Mouse (Mus musculus): Measurements from ENCODE around the gene Med16. TPM values are rescaled to one million over a fixed set of nuclear protein-coding genes. Genes with fewer than 3 reads are reported as not detected.

Gene Med16
- polyA plus RNA-seq, 1 experiment from 2014 or later = 53.6 TPM

- Histone ChIP-seq H3K4me3 (ENCODE audit: low read depth, low read length) (no peak overlapping the region), H3K9ac (ENCODE audit: low read length) (no peak overlapping the region), H3K4me1 (ENCODE audit: control insufficient read depth, insufficient read depth, low read length) (peaks cover 9% of the 10 kb centered on the region), H3K36me3 (ENCODE audit: control insufficient read depth, insufficient read depth, low read length) (peaks cover 7% of the 10 kb centered on the region), H3K4me2 (ENCODE audit: low read depth) (no peak overlapping the region), H3K9me3 (ENCODE audit: control insufficient read depth, low read length) (no peaks in the 10 kb centered on the region), H3K27ac (ENCODE audit: low read depth, low read length) (no peak overlapping the region), H3K27me3 (ENCODE audit: control insufficient read depth, insufficient read depth, low read length) (peaks cover 30% of the 10 kb centered on the region)
- ATAC-seq (ENCODE audit: insufficient read depth, low FRiP score, low TSS enrichment) = no peak
- WGBS = 73% methylated on average over 7 of the region's 7 CpGs
- no peak for DNase-seq (ENCODE audit: low spot score)
Observed at GRCm38 (mm10) chr10:79914948-79915596, 6.3 kb upstream of the Med16 start.

GRCm38 (mm10) chr10:79914131-79914947 lies 5.6 kb upstream of the Med16 start:
- H3K4me3 ChIP-seq (ENCODE audit: low read depth, low read length) = no peak overlapping the region
- H3K9ac ChIP-seq (ENCODE audit: low read length) = no peak overlapping the region
- H3K4me2 ChIP-seq (ENCODE audit: low read depth) = no peak overlapping the region
- peaks cover 7% of the 10 kb centered on the region for H3K36me3 ChIP-seq (ENCODE audit: control insufficient read depth, insufficient read depth, low read length)
- H3K9me3 ChIP-seq (ENCODE audit: control insufficient read depth, low read length) = no peaks in the 10 kb centered on the region
- no peak for ATAC-seq (ENCODE audit: insufficient read depth, low FRiP score, low TSS enrichment)
- H3K27me3 ChIP-seq (ENCODE audit: control insufficient read depth, insufficient read depth, low read length) = peaks cover 23% of the 10 kb centered on the region
- H3K27ac ChIP-seq (ENCODE audit: low read depth, low read length) = no peak overlapping the region
- WGBS = 71% methylated on average over 10 of the region's 11 CpGs
- H3K4me1 ChIP-seq (ENCODE audit: control insufficient read depth, insufficient read depth, low read length) = peaks cover 8% of the 10 kb centered on the region
- DNase-seq (ENCODE audit: low spot score) = peak; percentile 8

- no peak for ATAC-seq (ENCODE audit: insufficient read depth, low FRiP score, low TSS enrichment)
- Histone ChIP-seq H3K4me3 (ENCODE audit: low read depth, low read length) (no peak overlapping the region), H3K27ac (ENCODE audit: low read depth, low read length) (no peak overlapping the region), H3K9me3 (ENCODE audit: control insufficient read depth, low read length) (no peaks in the 10 kb centered on the region), H3K9ac (ENCODE audit: low read length) (no peak overlapping the region), H3K4me2 (ENCODE audit: low read depth) (no peak overlapping the region), H3K4me1 (ENCODE audit: control insufficient read depth, insufficient read depth, low read length) (peaks cover 5% of the 10 kb centered on the region), H3K36me3 (ENCODE audit: control insufficient read depth, insufficient read depth, low read length) (peaks cover 7% of the 10 kb centered on the region), H3K27me3 (ENCODE audit: control insufficient read depth, insufficient read depth, low read length) (peaks cover 4% of the 10 kb centered on the region)
- 57% methylated on average over 20 of the region's 20 CpGs for WGBS
- DNase-seq (ENCODE audit: low spot score) = no peak
Observed at GRCm38 (mm10) chr10:79912412-79912811, 3.7 kb upstream of the Med16 start.

- Histone ChIP-seq H3K27ac (ENCODE audit: low read depth, low read length) (no peak within 1 kb of the TSS), H3K9me3 (ENCODE audit: control insufficient read depth, low read length) (no peaks in the 10 kb centered on the region)
- WGBS = 93% methylated on average over 4 of the region's 4 CpGs
Observed at GRCm38 (mm10) chr10:79910556-79910955, 1.8 kb upstream of the Med16 start, which contains the start of gene Gm26602. Gm26602 (plus strand) TSS chr10:79910856.

GRCm38 (mm10) chr10:79909092-79909922 lies 584 bp upstream of the Med16 start:
- DNase-seq (ENCODE audit: low spot score) = peak; percentile 53
- no peaks in the 10 kb centered on the region for H3K27me3 ChIP-seq (ENCODE audit: control insufficient read depth, insufficient read depth, low read length)
- peak; percentile 32; the same call in 1 of the 2 replicates for ATAC-seq (ENCODE audit: insufficient read depth, low FRiP score, low TSS enrichment)
- peak overlapping the region; percentile 58; the same call in 1 of the 2 replicates for H3K27ac ChIP-seq (ENCODE audit: low read depth, low read length)
- H3K36me3 ChIP-seq (ENCODE audit: control insufficient read depth, insufficient read depth, low read length) = peaks cover 14% of the 10 kb centered on the region
- H3K9ac ChIP-seq (ENCODE audit: low read length) = no peak overlapping the region; the same call in 1 of the 2 replicates
- no peaks in the 10 kb centered on the region for H3K4me1 ChIP-seq (ENCODE audit: control insufficient read depth, insufficient read depth, low read length)
- H3K9me3 ChIP-seq (ENCODE audit: control insufficient read depth, low read length) = no peaks in the 10 kb centered on the region
- H3K4me2 ChIP-seq (ENCODE audit: low read depth) = peak overlapping the region; percentile 29; the same call in 1 of the 2 replicates
- 25% methylated on average over 14 of the region's 14 CpGs for WGBS
- peak overlapping the region; percentile 71 for H3K4me3 ChIP-seq (ENCODE audit: low read depth, low read length)

More at GRCm38 (mm10) chr10:79910556-79910955, 1.8 kb upstream of the Med16 start, which contains the start of gene Gm26602:
- Histone ChIP-seq H3K9ac (ENCODE audit: low read length) (no peak within 1 kb of the TSS), H3K4me3 (ENCODE audit: low read depth, low read length) (no peak within 1 kb of the TSS), H3K36me3 (ENCODE audit: control insufficient read depth, insufficient read depth, low read length) (peaks cover 7% of the 10 kb centered on the region), H3K27me3 (ENCODE audit: control insufficient read depth, insufficient read depth, low read length) (no peaks in the 10 kb centered on the region), H3K4me2 (ENCODE audit: low read depth) (no peak within 1 kb of the TSS), H3K4me1 (ENCODE audit: control insufficient read depth, insufficient read depth, low read length) (no peaks in the 10 kb centered on the region; the same call in 1 of the 2 replicates)
- no peak for ATAC-seq (ENCODE audit: insufficient read depth, low FRiP score, low TSS enrichment)
- DNase-seq (ENCODE audit: low spot score) = no peak

- H3K36me3 ChIP-seq (ENCODE audit: control insufficient read depth, insufficient read depth, low read length) = peaks cover 16% of the 10 kb centered on the region
- H3K4me3 ChIP-seq (ENCODE audit: low read depth, low read length) = no peak overlapping the region
- WGBS = 94% methylated on average over 10 of the region's 10 CpGs
- H3K27ac ChIP-seq (ENCODE audit: low read depth, low read length) = no peak overlapping the region
- no peaks in the 10 kb centered on the region for H3K27me3 ChIP-seq (ENCODE audit: control insufficient read depth, insufficient read depth, low read length)
- H3K4me1 ChIP-seq (ENCODE audit: control insufficient read depth, insufficient read depth, low read length) = no peaks in the 10 kb centered on the region
- no peaks in the 10 kb centered on the region for H3K9me3 ChIP-seq (ENCODE audit: control insufficient read depth, low read length)
- ATAC-seq (ENCODE audit: insufficient read depth, low FRiP score, low TSS enrichment) (no peak), DNase-seq (ENCODE audit: low spot score) (no peak)
- no peak overlapping the region for H3K9ac ChIP-seq (ENCODE audit: low read length)
- no peak overlapping the region for H3K4me2 ChIP-seq (ENCODE audit: low read depth)
Observed at GRCm38 (mm10) chr10:79907415-79907814, 1.3 kb downstream of the Med16 start.

- WGBS = 94% methylated on average over 9 of the region's 9 CpGs
- H3K36me3 ChIP-seq (ENCODE audit: control insufficient read depth, insufficient read depth, low read length) = peaks cover 13% of the 10 kb centered on the region
- DNase-seq (ENCODE audit: low spot score) (no peak), ATAC-seq (ENCODE audit: insufficient read depth, low FRiP score, low TSS enrichment) (no peak)
- no peak overlapping the region for H3K4me3 ChIP-seq (ENCODE audit: low read depth, low read length)
- no peak overlapping the region for H3K27ac ChIP-seq (ENCODE audit: low read depth, low read length)
- no peaks in the 10 kb centered on the region for H3K4me1 ChIP-seq (ENCODE audit: control insufficient read depth, insufficient read depth, low read length)
- no peaks in the 10 kb centered on the region for H3K27me3 ChIP-seq (ENCODE audit: control insufficient read depth, insufficient read depth, low read length)
- H3K4me2 ChIP-seq (ENCODE audit: low read depth) = no peak overlapping the region
- H3K9ac ChIP-seq (ENCODE audit: low read length) = no peak overlapping the region
- no peaks in the 10 kb centered on the region for H3K9me3 ChIP-seq (ENCODE audit: control insufficient read depth, low read length)
Observed at GRCm38 (mm10) chr10:79906712-79907111, 2.0 kb downstream of the Med16 start.

GRCm38 (mm10) chr10:79900951-79901410 lies 7.7 kb downstream of the Med16 start:
- H3K36me3 ChIP-seq (ENCODE audit: control insufficient read depth, insufficient read depth, low read length) = peaks cover 13% of the 10 kb centered on the region
- H3K27ac ChIP-seq (ENCODE audit: low read depth, low read length) = peak overlapping the region; percentile 54; the same call in 1 of the 2 replicates
- no peak overlapping the region for H3K9ac ChIP-seq (ENCODE audit: low read length)
- peak; percentile 49 for DNase-seq (ENCODE audit: low spot score)
- WGBS = 17% methylated on average over 2 of the region's 2 CpGs
- 0 out of 2 replicates have a peak, but pooled peaks cover 2% of the 10 kb centered on the region for H3K27me3 ChIP-seq (ENCODE audit: control insufficient read depth, insufficient read depth, low read length)
- peak; percentile 27; the same call in 1 of the 2 replicates for ATAC-seq (ENCODE audit: insufficient read depth, low FRiP score, low TSS enrichment)
- no peak overlapping the region for H3K4me2 ChIP-seq (ENCODE audit: low read depth)
- H3K9me3 ChIP-seq (ENCODE audit: control insufficient read depth, low read length) = no peaks in the 10 kb centered on the region
- H3K4me3 ChIP-seq (ENCODE audit: low read depth, low read length) = no peak overlapping the region
- H3K4me1 ChIP-seq (ENCODE audit: control insufficient read depth, insufficient read depth, low read length) = peaks cover 4% of the 10 kb centered on the region; the same call in 1 of the 2 replicates

Measured in neural tube, embryonic 11.5 days (tissue).